Mouse (Mus musculus) activated CD4-positive, CD25-positive, alpha-beta regulatory T cell, adult 4 months (primary cell): ENCODE data around the gene Pan2. TPM values are rescaled to one million over a fixed set of nuclear protein-coding genes. Genes with fewer than 3 reads are reported as not detected.
A peak's percentile ranks its signal among the peaks of the same experiment; 100 is the strongest.
"Not testable (repeated sequence)": the region's sequence is repeated elsewhere in the genome, so short reads cannot be mapped to it uniquely, and the experiment has no call there.

Experiments used
- ATAC-seq: one replicate; pipeline ENCODE4 v1.8.0; 2017
- polyA plus RNA-seq, 2 experiments: library from polyadenylated mRNA; unstranded; fragments of 100-300 nt; shearing (Covaris generic); gene quantifications; one replicate each; pipeline ENCODE4 v1.2.1; 2017

Pan2 gene
- polyA plus RNA-seq, 2 experiments from 2014 or later, result 18.9 to 21.1 TPM

- ATAC-seq, result peak; percentile 54
Measured at GRCm38 (mm10) chr10:128283604-128284579, 19.2 kb upstream of the Pan2 start.

DNA sequence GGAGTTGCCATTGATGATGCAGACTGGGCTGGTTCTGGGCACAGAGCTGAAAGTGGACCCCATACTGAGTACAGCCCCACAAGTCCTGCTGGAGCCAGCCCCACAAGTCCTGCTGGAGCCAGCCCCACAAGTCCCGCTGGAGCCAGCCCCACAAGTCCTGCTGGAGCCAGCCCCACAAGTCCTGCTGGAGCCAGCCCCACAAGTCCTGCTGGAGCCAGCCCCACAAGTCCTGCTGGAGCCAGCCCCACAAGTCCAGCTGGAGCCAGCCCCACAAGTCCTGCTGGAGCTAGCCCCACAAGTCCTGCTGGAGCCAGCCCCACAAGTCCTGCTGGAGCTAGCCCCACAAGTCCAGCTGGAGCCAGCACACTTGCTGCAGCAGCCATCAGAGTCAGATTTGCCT lies 12.5 kb upstream of the Pan2 start:
- ATAC-seq, result not testable (repeated sequence)

GRCm38 (mm10) chr10:128296370-128297090 lies 6.6 kb upstream of the Pan2 start:
- ATAC-seq, result no peak

- no peak for ATAC-seq
Measured at GRCm38 (mm10) chr10:128297221-128297620, 5.9 kb upstream of the Pan2 start.

GRCm38 (mm10) chr10:128297622-128298021 lies 5.5 kb upstream of the Pan2 start:
- ATAC-seq, result no peak

DNA sequence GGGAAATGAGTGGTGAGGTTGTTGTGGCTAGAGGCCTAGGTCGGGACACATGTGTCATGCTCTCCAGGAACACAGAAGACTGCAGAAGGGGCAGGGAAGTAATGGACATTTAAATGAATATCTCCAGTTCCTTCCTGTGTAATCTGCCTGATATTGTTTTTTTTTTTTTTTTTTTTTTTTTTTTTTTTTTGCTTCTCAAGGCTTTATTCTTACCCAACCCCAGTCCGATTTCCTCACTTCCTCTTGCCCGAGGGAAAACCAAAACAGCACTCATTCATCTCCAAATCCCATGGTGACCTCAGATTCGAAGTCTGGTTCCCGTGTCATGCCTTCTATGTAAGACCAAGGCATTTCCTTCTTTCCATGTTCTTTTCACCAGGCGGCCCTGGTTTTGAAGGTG lies 4.9 kb upstream of the Pan2 start:
- no peak for ATAC-seq

- ATAC-seq, result no peak
Measured at GRCm38 (mm10) chr10:128298702-128299171, 4.4 kb upstream of the Pan2 start, which contains the start of gene Il23a. Il23a (minus strand) TSS chr10:128298752.

DNA sequence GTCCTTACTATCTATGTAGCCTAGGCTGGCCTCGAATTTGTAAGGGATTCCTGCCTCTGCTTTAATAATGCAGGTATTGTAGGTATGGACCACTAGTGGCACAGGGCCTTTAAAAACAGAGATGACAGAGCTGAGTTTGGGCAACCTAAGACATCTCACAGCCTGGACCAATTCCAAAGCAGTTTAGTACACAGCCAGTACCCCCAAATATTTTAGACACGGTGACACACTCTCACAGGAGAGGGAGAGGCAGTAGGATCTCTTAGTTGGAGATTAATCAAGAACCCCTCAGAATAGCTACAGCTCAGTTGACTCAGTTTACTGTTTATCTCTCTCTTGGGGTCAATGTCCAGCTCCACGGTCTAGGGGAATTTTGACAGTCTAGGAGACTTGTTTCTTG lies 778 bp upstream of the Pan2 start:
- ATAC-seq, result no peak

- ATAC-seq, result no peak
Measured at GRCm38 (mm10) chr10:128302785-128303125, 380 bp upstream of the Pan2 start.

- no peak for ATAC-seq
Measured at GRCm38 (mm10) chr10:128309654-128310053, 6.5 kb downstream of the Pan2 start.

- no peak for ATAC-seq
Measured at GRCm38 (mm10) chr10:128310177-128310576, 7.0 kb downstream of the Pan2 start.

DNA sequence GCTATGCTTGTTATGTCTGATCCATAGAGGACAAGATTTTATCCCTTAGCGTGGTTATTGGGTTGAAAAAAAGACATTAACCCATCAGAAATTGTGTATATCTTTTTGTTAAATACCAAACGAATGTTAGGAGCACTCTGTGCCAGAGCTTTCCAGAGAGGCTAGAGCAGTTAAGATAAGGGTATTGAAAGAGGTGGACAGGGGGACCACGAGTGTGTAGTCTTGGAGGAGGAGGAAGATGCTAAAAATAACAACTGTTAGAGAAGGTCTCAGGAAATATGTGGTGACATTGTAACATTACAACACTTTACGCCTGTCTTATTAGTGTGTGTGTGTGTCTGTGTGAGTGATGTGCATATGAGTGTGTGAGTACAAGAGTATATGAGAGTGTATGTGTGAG lies 7.8 kb downstream of the Pan2 start:
- no peak for ATAC-seq

DNA sequence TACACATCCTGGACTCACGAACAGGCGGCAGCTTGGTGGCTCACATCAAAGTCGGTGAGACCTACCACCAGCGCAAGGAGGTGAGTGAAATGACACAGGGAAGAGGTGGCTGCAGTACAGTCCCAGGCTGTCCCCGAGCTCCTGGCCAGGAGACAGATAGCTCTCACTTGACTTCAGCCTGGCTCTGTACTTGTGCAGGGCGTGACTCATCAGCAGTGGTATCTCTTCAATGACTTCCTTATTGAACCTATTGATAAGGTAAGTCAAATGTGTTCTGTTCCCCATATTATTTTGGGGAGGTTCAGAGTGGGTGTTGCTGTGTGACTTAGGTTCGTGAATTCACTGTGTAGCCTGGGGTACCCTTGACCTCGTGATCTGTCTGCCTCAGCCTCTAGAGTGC lies 12.4 kb downstream of the Pan2 start:
- ATAC-seq, result no peak

- ATAC-seq, result no peak
Measured at GRCm38 (mm10) chr10:128321641-128322040, 18.5 kb downstream of the Pan2 start.

DNA sequence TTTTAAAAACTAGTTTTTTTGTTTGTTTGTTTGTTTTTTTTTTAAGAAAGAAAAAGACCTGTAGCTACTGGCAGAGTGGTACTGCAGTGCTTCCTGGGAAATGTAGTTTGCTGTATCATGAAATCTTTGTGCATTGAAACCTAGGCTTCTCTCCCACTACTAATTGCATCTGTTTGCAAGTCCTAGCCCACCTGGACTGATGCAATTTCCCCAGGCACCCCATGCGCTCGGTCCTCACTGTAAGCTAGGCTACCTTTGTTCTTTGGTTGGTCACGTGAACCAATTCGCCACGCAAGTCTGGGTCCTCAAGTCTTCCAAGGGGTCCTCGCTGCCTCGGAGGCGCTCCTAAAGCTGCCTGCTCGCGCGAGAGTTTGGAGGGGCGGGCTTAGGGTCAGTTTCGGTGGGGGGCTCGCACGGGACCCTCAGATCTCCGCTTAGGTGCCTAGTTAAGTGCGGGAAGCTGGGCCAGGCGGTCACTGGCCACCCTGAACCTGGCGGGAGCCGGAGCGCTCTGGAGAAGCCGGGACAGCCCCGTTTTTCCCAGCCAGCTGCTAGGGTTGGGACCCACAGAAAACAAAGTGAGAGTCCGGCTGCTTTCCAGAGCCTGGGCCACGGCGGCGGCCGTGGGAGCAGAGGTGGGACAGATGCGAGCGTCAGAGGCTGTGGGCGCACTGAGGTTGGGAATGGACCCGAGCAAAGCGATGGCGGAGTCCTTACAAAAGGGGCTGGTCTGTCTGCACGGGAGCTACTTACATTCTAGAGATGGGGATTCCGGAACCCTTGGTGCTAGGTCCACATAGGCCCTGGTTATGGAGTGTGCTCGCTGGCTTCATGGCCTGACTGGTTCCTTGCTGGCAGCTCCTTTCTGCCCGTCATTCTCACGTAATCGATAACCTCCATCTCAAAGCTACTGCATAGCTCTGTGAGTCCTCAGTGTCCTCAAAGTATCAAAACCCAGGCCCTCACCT lies 19.3 kb downstream of the Pan2 start, which contains the start of gene Cnpy2:
Gene Cnpy2, plus strand, starts transcription at position 319 of the 968 bp plus-strand sequence.
- ATAC-seq, result peak; percentile 68

GRCm38 (mm10) chr10:128323516-128323915 lies 20.4 kb downstream of the Pan2 start:
- ATAC-seq, result peak; percentile 63

DNA sequence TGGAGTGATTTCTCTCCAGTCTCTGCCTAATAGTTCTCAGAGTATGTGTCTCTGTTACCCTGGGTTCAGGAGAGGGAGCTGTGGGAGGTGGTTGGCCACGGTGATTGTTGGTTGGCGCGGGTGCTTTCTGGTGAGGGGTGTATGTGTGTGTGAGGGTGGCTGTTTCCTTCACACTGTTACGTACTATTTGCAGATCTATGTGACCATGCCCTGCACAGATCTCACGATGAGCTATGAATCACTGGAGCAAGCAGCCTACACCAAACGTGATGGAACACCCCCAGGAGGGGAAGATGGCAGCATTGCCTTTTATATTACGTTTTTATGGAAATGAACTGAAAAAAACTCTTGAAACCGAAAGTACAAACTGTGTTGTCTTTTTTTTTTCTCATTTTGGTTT lies 23.7 kb downstream of the Pan2 start:
- ATAC-seq, result no peak

DNA sequence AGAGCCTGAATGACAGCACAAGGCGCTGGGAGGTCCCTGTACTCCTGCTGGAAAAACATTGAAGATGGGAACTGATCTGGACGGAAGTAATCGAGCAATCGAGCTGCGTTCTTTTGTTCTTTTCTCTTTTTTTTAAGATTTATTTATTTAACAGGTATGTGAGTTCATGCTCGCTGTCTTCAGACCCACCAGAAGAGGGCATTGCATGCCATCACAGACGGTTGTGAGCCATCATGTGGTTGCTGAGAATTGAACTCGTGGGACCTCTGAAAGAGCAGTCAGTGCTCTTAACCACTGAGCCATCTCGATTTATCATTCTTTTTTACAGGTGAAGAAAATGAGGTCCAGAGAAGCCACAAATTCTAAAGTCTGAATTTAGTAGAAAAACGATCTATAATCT lies 24.5 kb downstream of the Pan2 start:
- no peak for ATAC-seq

GRCm38 (mm10) chr10:128332358-128333249 lies 29.5 kb downstream of the Pan2 start:
- not testable (repeated sequence) for ATAC-seq

GRCm38 (mm10) chr10:128335582-128335981 lies 32.4 kb downstream of the Pan2 start:
- ATAC-seq, result no peak

DNA sequence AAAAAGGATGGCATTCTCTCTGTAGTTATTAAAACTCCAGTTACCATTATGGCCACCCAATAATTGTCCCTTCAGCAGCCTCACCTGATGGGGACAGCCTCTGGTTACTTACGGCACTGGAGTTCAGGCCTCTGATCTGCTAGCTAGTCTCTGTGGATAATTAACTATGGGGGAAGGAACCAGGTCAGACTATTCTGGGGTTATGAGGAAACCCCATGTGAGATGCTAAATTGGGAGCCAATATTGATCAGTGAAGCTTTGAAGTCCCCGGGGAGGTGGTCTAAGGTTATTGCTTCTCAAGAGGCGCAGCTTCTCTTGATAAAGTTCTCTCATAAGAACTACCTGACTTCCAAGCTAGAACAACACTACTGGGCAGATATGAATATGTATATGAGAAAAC lies 33.1 kb downstream of the Pan2 start:
- no peak for ATAC-seq
